Mouse (Mus musculus): Measurements from ENCODE around the gene Rbm20. TPM values are rescaled to one million over a fixed set of nuclear protein-coding genes. Genes with fewer than 3 reads are reported as not detected.

Gene Rbm20
- polyA plus RNA-seq, 1 experiment from 2014 or later, result 4.7 TPM

DNA sequence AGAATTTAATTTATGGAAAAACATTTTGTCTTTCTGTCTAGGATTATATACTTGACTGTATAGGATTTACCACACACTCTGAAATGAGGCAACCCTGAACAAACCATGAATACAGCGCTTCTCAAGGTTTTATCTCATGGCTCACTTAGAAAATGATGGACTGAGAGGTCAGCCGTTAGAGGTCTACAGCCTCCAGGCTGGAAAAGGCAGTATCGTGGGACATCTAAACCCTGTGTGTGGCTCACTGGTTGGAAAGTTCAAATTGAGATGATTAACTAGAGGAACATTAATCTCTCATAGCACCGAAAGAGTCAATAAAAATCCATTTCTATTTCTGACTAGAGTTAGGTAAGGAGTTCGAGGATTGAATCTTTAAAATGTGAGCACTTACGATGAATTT is 152.9 kb downstream of the Rbm20 start:
- no peak overlapping the region for H3K9ac ChIP-seq (ENCODE audit: low read length)
- no peak overlapping the region for H3K4me2 ChIP-seq (ENCODE audit: low read length)
- no peaks in the 10 kb centered on the region for H3K9me3 ChIP-seq (replicated peaks; ENCODE audit: control insufficient read depth, low read length)
- peak overlapping the region; percentile 61; the same call in 1 of the 2 replicates for H3K27ac ChIP-seq (ENCODE audit: low read depth, low read length)
- no peak for DNase-seq (ENCODE audit: low spot score)
- H3K36me3 ChIP-seq (ENCODE audit: control insufficient read depth, insufficient read depth, low read length), result no peaks in the 10 kb centered on the region
- peaks cover 11% of the 10 kb centered on the region; the same call in 1 of the 2 replicates for H3K4me1 ChIP-seq (ENCODE audit: control insufficient read depth, insufficient read depth, low read length)
- 63% methylated on average over 6 of the region's 6 CpGs for WGBS
- no peak for ATAC-seq
- no peaks in the 10 kb centered on the region for H3K27me3 ChIP-seq (replicated peaks; ENCODE audit: control insufficient read depth, insufficient read depth, low read length)
- no peak overlapping the region for H3K4me3 ChIP-seq (ENCODE audit: low read depth, low read length)

DNA sequence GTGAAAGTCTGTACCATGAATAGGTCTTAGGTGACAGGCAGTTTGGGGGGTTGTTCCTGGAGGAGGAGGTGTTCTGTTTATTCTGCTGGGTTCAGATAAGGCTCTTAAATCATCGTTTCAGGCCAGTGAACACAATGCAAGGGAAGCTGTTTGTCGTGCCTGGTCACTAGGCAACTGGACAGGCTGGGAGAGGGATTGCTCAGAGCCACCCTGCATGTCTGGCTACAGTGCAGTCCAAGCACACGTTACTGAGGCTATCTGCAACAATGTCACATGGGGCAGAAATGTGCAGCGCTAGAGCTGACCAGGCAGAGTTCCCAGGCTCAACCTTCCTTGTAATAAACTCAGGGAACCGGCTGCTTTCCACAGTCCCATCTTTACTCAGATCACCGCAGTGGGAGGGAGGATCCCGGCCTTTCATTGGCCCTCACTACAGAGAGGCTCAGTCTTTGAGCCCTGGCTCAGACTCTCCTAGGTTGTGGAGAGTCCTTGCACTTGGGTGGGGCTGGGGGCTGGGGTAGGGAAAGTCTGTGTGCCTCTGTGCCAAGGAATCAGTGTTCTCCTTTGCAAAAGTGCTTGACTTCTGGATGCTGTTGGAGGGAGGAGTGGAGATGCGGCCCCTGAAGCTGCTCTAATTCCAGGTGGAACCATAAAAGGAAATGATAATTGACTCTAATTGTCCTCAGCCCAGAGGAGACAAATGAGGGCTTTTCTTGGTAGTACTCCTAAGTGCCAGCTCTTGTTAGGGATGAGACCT is 153.5 kb downstream of the Rbm20 start:
- DNase-seq (ENCODE audit: low spot score), result peak; percentile 51
- peak overlapping the region; percentile 29; the same call in 1 of the 2 replicates for H3K9ac ChIP-seq (ENCODE audit: low read length)

DNA sequence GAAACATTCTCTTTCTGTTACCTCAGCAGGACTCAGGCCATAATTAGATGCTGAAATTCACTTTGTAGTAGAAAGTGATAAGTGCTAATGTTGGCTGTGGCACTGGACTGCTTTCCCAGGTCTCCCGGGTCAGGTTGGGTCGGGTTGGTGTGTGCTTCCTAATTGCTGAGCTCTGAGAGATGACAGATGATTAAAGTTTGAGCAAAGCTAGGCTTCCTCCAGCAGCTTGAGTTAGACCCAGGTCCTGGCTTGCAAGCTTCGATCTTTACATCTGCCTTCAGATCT is 154.0 kb downstream of the Rbm20 start:
- Histone ChIP-seq H3K4me2 (ENCODE audit: low read length) (no peak overlapping the region), H3K27ac (ENCODE audit: low read depth, low read length) (peak overlapping the region; percentile 61; the same call in 1 of the 2 replicates), H3K4me3 (ENCODE audit: low read depth, low read length) (no peak overlapping the region), H3K36me3 (ENCODE audit: control insufficient read depth, insufficient read depth, low read length) (no peaks in the 10 kb centered on the region), H3K9me3 (replicated peaks; ENCODE audit: control insufficient read depth, low read length) (no peaks in the 10 kb centered on the region), H3K4me1 (ENCODE audit: control insufficient read depth, insufficient read depth, low read length) (peaks cover 12% of the 10 kb centered on the region; the same call in 1 of the 2 replicates), H3K9ac (ENCODE audit: low read length) (peak overlapping the region; percentile 29; the same call in 1 of the 2 replicates), H3K27me3 (replicated peaks; ENCODE audit: control insufficient read depth, insufficient read depth, low read length) (no peaks in the 10 kb centered on the region)
- 24% methylated on average over 3 of the region's 3 CpGs for WGBS
- no peak for ATAC-seq
- DNase-seq (ENCODE audit: low spot score), result no peak

More for the DNA sequence above, 153.5 kb downstream of the Rbm20 start:
- ATAC-seq, result peak; percentile 30; the same call in 1 of the 2 replicates
- Histone ChIP-seq H3K4me1 (ENCODE audit: control insufficient read depth, insufficient read depth, low read length) (peaks cover 11% of the 10 kb centered on the region; the same call in 1 of the 2 replicates), H3K4me2 (ENCODE audit: low read length) (no peak overlapping the region), H3K27me3 (replicated peaks; ENCODE audit: control insufficient read depth, insufficient read depth, low read length) (no peaks in the 10 kb centered on the region), H3K9me3 (replicated peaks; ENCODE audit: control insufficient read depth, low read length) (no peaks in the 10 kb centered on the region), H3K27ac (ENCODE audit: low read depth, low read length) (peak overlapping the region; percentile 61), H3K36me3 (ENCODE audit: control insufficient read depth, insufficient read depth, low read length) (no peaks in the 10 kb centered on the region), H3K4me3 (ENCODE audit: low read depth, low read length) (no peak overlapping the region)
- 2% methylated on average over 8 of the region's 8 CpGs for WGBS

DNA sequence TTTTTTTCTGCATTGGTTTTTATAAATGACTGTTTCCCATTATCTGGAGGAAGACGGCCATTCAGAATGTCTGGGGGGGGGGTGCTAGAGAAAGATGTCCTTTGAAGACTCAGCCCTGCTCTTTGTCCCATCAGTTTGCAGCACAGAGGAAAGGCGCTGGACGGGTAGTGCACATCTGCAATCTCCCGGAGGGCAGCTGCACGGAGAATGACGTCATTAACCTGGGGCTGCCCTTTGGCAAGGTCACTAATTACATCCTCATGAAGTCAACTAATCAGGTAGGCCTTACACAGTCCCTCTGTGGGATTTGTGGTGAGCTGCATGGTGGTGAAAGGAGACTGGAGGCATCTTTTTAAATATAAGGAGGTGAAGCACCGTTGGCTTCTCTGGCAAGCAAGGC is 155.4 kb downstream of the Rbm20 start:
- Histone ChIP-seq H3K4me3 (ENCODE audit: low read depth, low read length) (no peak overlapping the region), H3K9ac (ENCODE audit: low read length) (no peak overlapping the region), H3K27me3 (replicated peaks; ENCODE audit: control insufficient read depth, insufficient read depth, low read length) (no peaks in the 10 kb centered on the region), H3K4me1 (ENCODE audit: control insufficient read depth, insufficient read depth, low read length) (peaks cover 21% of the 10 kb centered on the region), H3K36me3 (ENCODE audit: control insufficient read depth, insufficient read depth, low read length) (no peaks in the 10 kb centered on the region), H3K4me2 (ENCODE audit: low read length) (no peak overlapping the region), H3K9me3 (replicated peaks; ENCODE audit: control insufficient read depth, low read length) (no peaks in the 10 kb centered on the region), H3K27ac (ENCODE audit: low read depth, low read length) (peak overlapping the region; percentile 21; the same call in 1 of the 2 replicates)
- DNase-seq (ENCODE audit: low spot score), result no peak
- no peak for ATAC-seq
- 25% methylated on average over 7 of the region's 7 CpGs for WGBS

DNA sequence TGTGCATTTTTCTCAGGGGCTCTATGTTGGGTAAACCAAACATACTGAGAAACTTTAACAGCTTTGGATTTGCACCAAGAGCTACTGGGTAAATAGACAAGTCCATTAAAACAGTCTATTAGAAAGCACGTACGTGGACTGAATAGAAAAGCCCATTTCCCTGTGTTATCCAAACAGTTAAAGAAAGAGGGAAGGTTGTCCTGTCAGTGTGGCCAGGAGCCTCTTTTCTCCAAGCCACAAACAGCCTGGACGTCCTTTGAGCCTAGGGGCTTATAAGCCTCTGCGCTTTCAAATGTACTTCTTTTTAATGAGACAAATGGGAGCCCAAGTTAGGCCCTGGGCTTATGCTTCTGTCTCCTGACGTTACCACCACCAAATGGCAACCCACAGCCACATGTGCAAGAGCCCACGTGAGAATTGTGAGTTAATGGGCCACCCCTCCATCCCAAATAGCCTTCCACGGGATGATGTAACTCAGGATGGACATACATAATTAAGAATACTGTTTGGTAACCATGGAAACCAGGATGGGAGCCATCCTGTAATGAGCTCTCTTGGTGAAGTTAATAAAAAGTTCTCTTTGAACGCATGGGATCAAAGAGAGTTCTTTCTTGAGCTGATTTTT is 156.8 kb downstream of the Rbm20 start:
- ATAC-seq (peak; percentile 82), DNase-seq (ENCODE audit: low spot score) (peak; percentile 94)
- H3K4me1 ChIP-seq (ENCODE audit: control insufficient read depth, insufficient read depth, low read length), result peaks cover 21% of the 10 kb centered on the region
- H3K9ac ChIP-seq (ENCODE audit: low read length), result no peak overlapping the region
- H3K4me3 ChIP-seq (ENCODE audit: low read depth, low read length), result no peak overlapping the region
- H3K27me3 ChIP-seq (replicated peaks; ENCODE audit: control insufficient read depth, insufficient read depth, low read length), result no peaks in the 10 kb centered on the region
- H3K9me3 ChIP-seq (replicated peaks; ENCODE audit: control insufficient read depth, low read length), result no peaks in the 10 kb centered on the region
- no peak overlapping the region for H3K4me2 ChIP-seq (ENCODE audit: low read length)
- 13% methylated on average over 8 of the region's 8 CpGs for WGBS
- no peaks in the 10 kb centered on the region for H3K36me3 ChIP-seq (ENCODE audit: control insufficient read depth, insufficient read depth, low read length)
- H3K27ac ChIP-seq (ENCODE audit: low read depth, low read length), result peak overlapping the region; percentile 73

DNA sequence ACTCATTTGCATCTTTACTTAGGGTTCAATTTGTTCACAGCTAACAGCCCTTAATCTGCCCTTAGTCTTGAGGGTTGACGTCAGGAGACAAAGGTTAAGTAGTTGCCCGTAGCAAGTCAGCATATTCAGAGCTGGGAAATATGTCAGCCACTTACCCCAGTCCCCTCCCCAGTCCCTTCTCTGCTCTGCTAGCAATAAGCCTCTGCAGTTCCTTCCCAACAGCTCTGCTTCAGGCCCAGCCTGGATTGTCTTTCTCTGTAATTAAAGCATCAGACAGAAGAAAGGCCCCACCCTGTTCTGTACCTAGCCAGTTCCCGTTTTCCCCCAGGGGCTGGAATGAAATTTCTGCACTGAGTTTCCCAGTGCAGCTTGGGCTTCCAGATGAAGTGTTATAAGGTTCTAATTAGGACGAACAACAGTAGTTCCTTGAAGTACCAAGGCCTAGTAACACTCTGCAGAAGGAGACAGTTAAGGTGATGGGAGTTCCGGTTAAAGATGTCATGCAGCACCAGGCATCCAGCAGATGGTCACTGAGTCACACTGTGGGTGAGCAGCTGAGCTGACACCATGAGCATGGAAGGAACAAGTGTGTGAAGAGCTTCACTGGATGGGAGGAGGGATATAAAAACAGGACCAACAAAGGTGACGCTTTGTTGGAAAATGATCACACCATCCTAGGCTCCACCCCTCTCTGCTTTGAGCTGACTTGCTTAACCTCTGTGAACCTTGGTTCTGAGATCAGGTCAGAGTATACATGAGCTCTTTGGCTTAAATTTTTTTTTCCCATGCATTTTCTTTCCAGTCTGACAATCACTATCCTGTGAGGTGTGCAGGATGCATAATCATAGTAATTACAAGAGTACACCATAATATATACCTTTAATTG is 159.7 kb downstream of the Rbm20 start:
- Histone ChIP-seq H3K36me3 (ENCODE audit: control insufficient read depth, insufficient read depth, low read length) (no peaks in the 10 kb centered on the region), H3K27me3 (replicated peaks; ENCODE audit: control insufficient read depth, insufficient read depth, low read length) (no peaks in the 10 kb centered on the region), H3K27ac (ENCODE audit: low read depth, low read length) (peak overlapping the region; percentile 40), H3K4me2 (ENCODE audit: low read length) (no peak overlapping the region), H3K4me1 (ENCODE audit: control insufficient read depth, insufficient read depth, low read length) (peaks cover 19% of the 10 kb centered on the region), H3K9me3 (replicated peaks; ENCODE audit: control insufficient read depth, low read length) (no peaks in the 10 kb centered on the region), H3K4me3 (ENCODE audit: low read depth, low read length) (no peak overlapping the region), H3K9ac (ENCODE audit: low read length) (no peak overlapping the region)
- DNase-seq (ENCODE audit: low spot score), result no peak
- WGBS, result 29% methylated on average over 6 of the region's 6 CpGs
- ATAC-seq, result no peak

DNA sequence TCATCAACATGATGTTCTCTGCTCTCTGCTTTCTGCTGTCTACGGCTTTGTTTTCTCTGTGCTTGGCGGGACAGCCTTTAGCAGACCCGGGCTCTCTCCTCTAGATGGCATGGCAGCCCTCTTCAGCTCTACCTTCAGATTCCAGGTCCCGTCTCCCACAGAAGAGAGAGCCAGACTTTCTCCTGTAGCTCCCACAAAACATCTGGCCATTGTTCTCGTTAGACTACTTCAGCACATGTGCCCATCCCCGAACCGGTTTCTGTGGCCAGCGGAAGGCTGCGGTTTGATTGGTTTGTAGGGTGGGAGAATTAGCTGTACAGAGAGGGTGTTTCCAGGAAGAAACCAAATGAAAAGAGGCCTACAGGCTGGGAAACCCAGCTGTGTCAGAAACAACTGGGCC is 161.7 kb downstream of the Rbm20 start:
- H3K9me3 ChIP-seq (replicated peaks; ENCODE audit: control insufficient read depth, low read length), result no peaks in the 10 kb centered on the region
- no peak overlapping the region for H3K9ac ChIP-seq (ENCODE audit: low read length)
- no peak for ATAC-seq
- peaks cover 19% of the 10 kb centered on the region for H3K4me1 ChIP-seq (ENCODE audit: control insufficient read depth, insufficient read depth, low read length)
- no peaks in the 10 kb centered on the region for H3K36me3 ChIP-seq (ENCODE audit: control insufficient read depth, insufficient read depth, low read length)
- H3K27ac ChIP-seq (ENCODE audit: low read depth, low read length), result no peak overlapping the region
- no peaks in the 10 kb centered on the region for H3K27me3 ChIP-seq (replicated peaks; ENCODE audit: control insufficient read depth, insufficient read depth, low read length)
- no peak overlapping the region for H3K4me2 ChIP-seq (ENCODE audit: low read length)
- no peak overlapping the region for H3K4me3 ChIP-seq (ENCODE audit: low read depth, low read length)
- whole genome bisulfite sequencing, result 52% methylated on average over 9 of the region's 9 CpGs
- no peak for DNase-seq (ENCODE audit: low spot score)

DNA sequence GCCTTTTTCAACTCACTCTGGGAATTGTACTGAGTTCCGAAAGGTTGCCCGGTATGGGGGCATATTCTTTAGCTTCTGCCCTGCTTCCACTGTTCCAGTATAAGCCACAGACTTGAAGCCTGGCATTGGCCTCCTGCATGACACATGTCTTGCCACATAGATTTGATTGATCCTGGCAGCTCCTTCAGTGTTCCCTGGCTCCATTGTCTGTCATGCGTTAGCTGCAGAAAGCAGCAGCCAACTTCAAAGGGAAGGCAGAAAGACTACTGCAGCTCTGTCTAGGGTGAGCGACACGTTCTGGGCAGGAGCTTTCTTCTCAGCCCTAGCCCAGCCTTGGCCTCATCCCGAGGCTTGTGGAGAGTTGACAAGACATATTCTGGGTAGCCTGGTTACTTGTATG is 162.7 kb downstream of the Rbm20 start:
- DNase-seq (ENCODE audit: low spot score), result peak; percentile 83
- no peak overlapping the region for H3K4me3 ChIP-seq (ENCODE audit: low read depth, low read length)
- peak; percentile 80 for ATAC-seq
- 21% methylated on average over 6 of the region's 6 CpGs for WGBS
- H3K27ac ChIP-seq (ENCODE audit: low read depth, low read length), result no peak overlapping the region
- H3K4me2 ChIP-seq (ENCODE audit: low read length), result no peak overlapping the region
- no peaks in the 10 kb centered on the region for H3K9me3 ChIP-seq (replicated peaks; ENCODE audit: control insufficient read depth, low read length)
- H3K4me1 ChIP-seq (ENCODE audit: control insufficient read depth, insufficient read depth, low read length), result peaks cover 19% of the 10 kb centered on the region
- no peaks in the 10 kb centered on the region for H3K36me3 ChIP-seq (ENCODE audit: control insufficient read depth, insufficient read depth, low read length)
- no peaks in the 10 kb centered on the region for H3K27me3 ChIP-seq (replicated peaks; ENCODE audit: control insufficient read depth, insufficient read depth, low read length)
- no peak overlapping the region for H3K9ac ChIP-seq (ENCODE audit: low read length)

Measured in forebrain, embryonic 14.5 days (tissue).